Mouse (Mus musculus) kidney, adult 2 months (tissue): ENCODE measurements around the gene Atoh8.

Experiments used
- CTCF ChIP-seq: fragments of 200-500 bp; conservative IDR thresholded peaks from 2 replicates; pipeline ENCODE4 v1.5.1; 2011; ENCODE audit warnings: low read depth, mild to moderate bottlenecking, control low read depth, low read length, moderate library complexity, mixed read lengths; ENCODE audit not compliant: insufficient read depth, insufficient read length
- POLR2A ChIP-seq: fragments of 200-500 bp; IDR thresholded peaks from one replicate; pipeline ENCODE4 v1.6.1; 2011; ENCODE audit warnings: low read depth, low read length, control low read depth

- TF ChIP-seq POLR2A (no peak), CTCF (no peak)
Observed at GRCm38 (mm10) chr6:72225686-72226085, 9.7 kb downstream of the Atoh8 start.
